In the genomic region with DNA sequence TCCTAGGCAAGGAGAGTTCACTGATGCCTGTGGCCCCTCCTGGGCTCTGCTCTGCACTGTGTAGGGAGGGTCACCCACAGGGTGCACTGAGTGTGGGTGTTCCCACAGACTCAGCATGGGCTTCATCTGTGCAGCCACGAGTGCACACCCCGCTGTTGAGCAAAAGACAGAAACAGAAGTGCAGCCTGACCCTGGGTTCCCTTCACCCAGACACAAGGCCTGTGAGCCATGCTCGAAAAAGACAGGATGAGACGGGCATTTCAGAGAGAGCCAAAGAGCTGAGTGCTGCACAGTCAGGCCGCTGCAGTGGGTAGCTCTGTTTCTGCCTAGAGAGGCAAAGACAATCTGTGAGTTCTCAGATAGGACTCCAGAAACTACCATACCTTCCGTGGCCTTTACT, we compare ENCODE assay signal across 14 mouse cellular contexts. TPM values are rescaled to one million over a fixed set of nuclear protein-coding genes. Genes with fewer than 3 reads are reported as not detected.
A peak's percentile ranks its signal among the peaks of the same experiment; 100 is the strongest.
DNase-seq lines count a peak whose midpoint lies in the region; ATAC-seq and TF ChIP-seq lines count a peak whose summit lies in the region.
"Had no signal": no experiment of that assay in that cellular context is flagged by ENCODE, and none has a peak within 500 bp of the region (broad histone marks: within the 10 kb centered on the region; RNA-seq: fewer than 3 reads in every experiment).

No protein-coding gene starts in this region.

- H3K9me3 ChIP-seq in limb, embryonic 15.5 days, result no peaks in the 10 kb centered on the region
- H3K9me3 ChIP-seq: midbrain, embryonic 12.5 days had no signal

- peaks cover 2% of the 10 kb centered on the region; the same call in 1 of the 2 replicates for H3K36me3 ChIP-seq in kidney, adult 2 months (ENCODE audit: control insufficient read depth, insufficient read depth, low read length)
- H3K36me3 ChIP-seq in limb, embryonic 15.5 days, result peaks cover 15% of the 10 kb centered on the region
- H3K36me3 ChIP-seq: midbrain, embryonic 12.5 days had no signal

- 63% methylated on average over 6 of the region's 6 CpGs for WGBS in kidney, adult 2 months
- 65% methylated on average over 6 of the region's 6 CpGs for WGBS in limb, embryonic 15.5 days

- DNase-seq in gastrocnemius, adult 2 months, result no peak
- no peak for DNase-seq in gastrocnemius, adult 18-20 months (ENCODE audit: low spot score)
- no peak for DNase-seq in kidney, adult 2 months
- DNase-seq in kidney, adult 9 months, result no peak
- DNase-seq in NIH3T3 (ENCODE audit: low read depth), result peak; percentile 25
- no peak for DNase-seq in spleen, adult 18-20 months
- no peak for DNase-seq in layer of hippocampus, postnatal 36 days
- DNase-seq: B cell, adult 2 months; cerebellum, adult 9-10 months; kidney, postnatal 36 days; liver, postnatal 0 days; thymus, adult 2 months had no signal

- H3K4me2 ChIP-seq in limb, embryonic 15.5 days, result no peak overlapping the region
- H3K4me2 ChIP-seq: midbrain, embryonic 12.5 days had no signal

- TF ChIP-seq POLR2A in kidney, adult 2 months (IDR thresholded peaks at IDR 0.05; ENCODE audit: low read depth, low read length), result no peak

- no peak overlapping the region for H3K4me3 ChIP-seq in gastrocnemius, adult 2 months
- no peak overlapping the region for H3K4me3 ChIP-seq in kidney, adult 2 months (ENCODE audit: insufficient read depth, low read depth, low read length)
- H3K4me3 ChIP-seq in limb, embryonic 15.5 days, result no peak overlapping the region
- H3K4me3 ChIP-seq: midbrain, embryonic 12.5 days had no signal

- no peak for TF ChIP-seq CTCF in gastrocnemius, adult 2 months (IDR thresholded peaks at IDR 0.05)
- no peak for TF ChIP-seq CTCF in kidney, adult 2 months (conservative IDR thresholded peaks at IDR 0.05; ENCODE audit: insufficient read depth, insufficient read length, low read depth, low read length)

- peak overlapping the region; percentile 31; the same call in 1 of the 2 replicates for H3K27ac ChIP-seq in gastrocnemius, adult 2 months
- 0 out of 2 replicates have a peak overlapping the region, but pooled peaks have one; percentile 9 for H3K27ac ChIP-seq in kidney, adult 2 months (ENCODE audit: insufficient read depth, low read depth, low read length)
- peak overlapping the region; percentile 69 for H3K27ac ChIP-seq in limb, embryonic 15.5 days
- H3K27ac ChIP-seq: midbrain, embryonic 12.5 days had no signal

- no peak for ATAC-seq in limb, embryonic 15.5 days (ENCODE audit: insufficient number of reproducible peaks, low FRiP score, low TSS enrichment, low read depth)
- ATAC-seq: liver, postnatal 0 days had no signal

- intact Hi-C loops in gastrocnemius, adult 2 months (cut with DNase I), result no loop called here

- H3K27me3 ChIP-seq in kidney, adult 2 months (replicated peaks; ENCODE audit: control insufficient read depth, insufficient read depth, low read length), result no peaks in the 10 kb centered on the region
- H3K27me3 ChIP-seq in limb, embryonic 15.5 days, result no peaks in the 10 kb centered on the region
- H3K27me3 ChIP-seq: midbrain, embryonic 12.5 days had no signal

- H3K9ac ChIP-seq in limb, embryonic 15.5 days, result no peak overlapping the region; the same call in 1 of the 2 replicates
- H3K9ac ChIP-seq: liver, postnatal 0 days; midbrain, embryonic 12.5 days had no signal

- H3K4me1 ChIP-seq in kidney, adult 2 months (ENCODE audit: control insufficient read depth, insufficient read depth, low read length), result peaks cover 6% of the 10 kb centered on the region; the same call in 1 of the 2 replicates
- H3K4me1 ChIP-seq in limb, embryonic 15.5 days, result peaks cover 47% of the 10 kb centered on the region

RNA-seq across cellular contexts. Expression of a gene that starts 27.5 kb away (rescaled TPM):
- total RNA-seq in gastrocnemius, adult 2 months (2021), result under 1 TPM in 1 of 2 experiments, not detected in 1; 0.25 TPM
- total RNA-seq in gastrocnemius, adult 18-20 months (2021), result under 1 TPM; 0.11 to 0.40 TPM
- 0.03 and 0.05 TPM in 2 replicates for polyA plus RNA-seq in kidney, adult 2 months (2012; rRNA removed)
- 0.92 and 0.99 TPM in 2 replicates for polyA plus RNA-seq in limb, embryonic 15.5 days (2015; fragmentation: Nextera tagmentation; extraction: Ambion mirVana)
- total RNA-seq in layer of hippocampus, postnatal 36 days (2021), result 10 to 100 TPM; 82.6 to 87.2 TPM

Comparison
In these comparisons a context has a peak if more than half of its experiments do, and no peak if none do; other contexts are left out.
1. H3K27ac ChIP-seq: peak in every context shown above with its lines; median percentile 69 in limb, embryonic 15.5 days; 31 in gastrocnemius, adult 2 months; 9 in kidney, adult 2 months.
2. RNA of a gene that starts 27.5 kb away (total RNA-seq): 82.6 to 87.2 TPM in layer of hippocampus, postnatal 36 days; 0.11 to 0.40 TPM in gastrocnemius, adult 18-20 months and 0.25 TPM in gastrocnemius, adult 2 months; every median in the first group is over 10 times any median in the second.